Mouse (Mus musculus): ENCODE measurements around the gene Eif6. TPM values are rescaled to one million over a fixed set of nuclear protein-coding genes. Genes with fewer than 3 reads are reported as not detected.

Gene Eif6
- polyA plus RNA-seq, 1 experiment from 2014 or later: 141 TPM

DNA sequence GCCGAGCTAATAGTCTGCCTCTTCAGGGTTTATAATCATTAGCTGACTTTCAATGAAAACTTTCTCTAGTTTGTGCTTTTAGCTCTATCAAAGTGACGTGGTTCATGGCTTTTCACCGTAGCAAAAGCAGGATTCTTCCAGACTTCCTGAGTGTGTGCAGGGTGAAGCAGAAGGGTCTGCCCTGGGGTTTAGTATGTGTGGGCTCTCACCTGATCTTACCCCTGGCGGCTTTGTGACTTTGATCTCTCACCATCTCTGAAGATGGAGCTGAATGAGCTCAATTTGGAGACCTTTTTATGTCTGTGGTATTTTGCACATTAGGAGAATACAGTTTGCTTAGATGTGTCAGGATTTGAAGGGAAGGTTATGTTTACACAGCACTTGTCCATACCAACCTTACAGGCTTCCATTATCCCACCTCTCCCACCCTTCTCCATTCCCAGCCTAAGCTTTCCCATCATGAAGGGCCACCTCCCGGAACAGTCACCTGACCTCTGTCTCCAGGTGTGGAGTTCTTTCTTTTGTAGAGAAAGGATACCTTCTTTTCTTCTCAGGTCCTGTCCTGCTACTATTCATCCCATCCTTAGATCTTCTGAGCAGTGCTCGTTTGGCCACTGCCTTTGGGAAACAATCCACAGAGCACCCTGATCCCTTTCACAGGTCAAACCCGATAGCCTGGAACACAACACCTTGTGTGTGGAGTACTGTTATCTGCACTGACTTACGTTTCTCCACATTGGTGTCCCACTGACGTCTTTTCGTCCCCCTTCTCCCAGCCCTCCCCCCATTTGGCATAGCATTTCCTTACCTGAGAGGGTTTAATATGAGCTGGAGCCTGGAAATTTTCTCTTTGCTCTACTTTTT, 49.7 kb downstream of the Eif6 start:
- H3K4me3 ChIP-seq (ENCODE audit: low read depth, low read length): no peak overlapping the region
- H3K27me3 ChIP-seq (replicated peaks; ENCODE audit: insufficient read depth, low read length): peaks cover 27% of the 10 kb centered on the region
- ATAC-seq: no peak
- no peak overlapping the region for H3K4me2 ChIP-seq (replicated peaks; ENCODE audit: low read depth, low read length)
- DNase-seq (ENCODE audit: low spot score): no peak
- no peak overlapping the region for H3K27ac ChIP-seq (ENCODE audit: low read length)
- H3K9me3 ChIP-seq (ENCODE audit: low read length): no peaks in the 10 kb centered on the region
- H3K36me3 ChIP-seq (ENCODE audit: insufficient read depth, low read length): no peaks in the 10 kb centered on the region
- H3K9ac ChIP-seq (replicated peaks; ENCODE audit: low read depth): no peak overlapping the region
- H3K4me1 ChIP-seq (ENCODE audit: insufficient read depth, low read depth, low read length): no peaks in the 10 kb centered on the region
- TF ChIP-seq CTCF (IDR thresholded peaks at IDR 0.05) (no peak), EP300 (IDR thresholded peaks at IDR 0.05) (no peak)
- 46% methylated on average over 10 of the region's 10 CpGs for WGBS

DNA sequence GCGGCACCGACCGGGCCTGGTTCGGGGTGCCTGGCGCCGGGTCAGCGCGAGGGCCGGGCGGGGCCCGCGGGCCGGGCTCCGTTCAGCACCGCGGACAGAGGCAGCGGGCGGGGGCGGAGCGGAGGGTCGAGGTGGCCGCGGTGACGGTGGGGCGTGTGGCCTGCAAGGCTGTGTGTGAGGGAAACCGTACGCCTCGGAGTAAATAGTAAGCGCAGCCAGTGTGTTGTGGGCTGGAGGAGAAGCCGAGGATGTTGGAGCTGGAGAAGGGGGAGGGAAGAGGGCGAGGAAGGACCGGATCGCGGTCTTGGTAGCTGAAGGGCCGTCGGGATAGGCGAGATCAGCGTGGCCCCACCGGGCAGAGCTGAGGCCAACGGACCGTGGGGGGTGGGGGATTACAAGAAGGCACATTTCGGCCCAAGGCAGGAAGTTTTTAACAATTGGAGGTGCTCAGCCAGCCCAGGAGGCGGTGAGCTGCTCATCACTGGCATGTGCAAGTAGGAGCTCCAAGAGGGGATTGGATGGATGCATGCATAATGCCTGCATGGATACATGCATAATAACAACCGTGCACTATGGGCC, 51.0 kb downstream of the Eif6 start:
- Histone ChIP-seq H3K4me3 (ENCODE audit: low read depth, low read length) (peak overlapping the region; percentile 45), H3K9me3 (ENCODE audit: low read length) (no peaks in the 10 kb centered on the region), H3K4me1 (ENCODE audit: insufficient read depth, low read depth, low read length) (no peaks in the 10 kb centered on the region), H3K9ac (replicated peaks; ENCODE audit: low read depth) (no peak overlapping the region), H3K4me2 (replicated peaks; ENCODE audit: low read depth, low read length) (peak overlapping the region; percentile 95), H3K27me3 (replicated peaks; ENCODE audit: insufficient read depth, low read length) (peaks cover 27% of the 10 kb centered on the region), H3K36me3 (ENCODE audit: insufficient read depth, low read length) (no peaks in the 10 kb centered on the region), H3K27ac (ENCODE audit: low read length) (no peak overlapping the region)
- no peak for TF ChIP-seq EP300 (IDR thresholded peaks at IDR 0.05)
- no peak for TF ChIP-seq CTCF (IDR thresholded peaks at IDR 0.05)
- WGBS: 2% methylated on average over 42 of the region's 44 CpGs
- DNase-seq (ENCODE audit: low spot score) (peak; percentile 71), ATAC-seq (peak; percentile 93)

DNA sequence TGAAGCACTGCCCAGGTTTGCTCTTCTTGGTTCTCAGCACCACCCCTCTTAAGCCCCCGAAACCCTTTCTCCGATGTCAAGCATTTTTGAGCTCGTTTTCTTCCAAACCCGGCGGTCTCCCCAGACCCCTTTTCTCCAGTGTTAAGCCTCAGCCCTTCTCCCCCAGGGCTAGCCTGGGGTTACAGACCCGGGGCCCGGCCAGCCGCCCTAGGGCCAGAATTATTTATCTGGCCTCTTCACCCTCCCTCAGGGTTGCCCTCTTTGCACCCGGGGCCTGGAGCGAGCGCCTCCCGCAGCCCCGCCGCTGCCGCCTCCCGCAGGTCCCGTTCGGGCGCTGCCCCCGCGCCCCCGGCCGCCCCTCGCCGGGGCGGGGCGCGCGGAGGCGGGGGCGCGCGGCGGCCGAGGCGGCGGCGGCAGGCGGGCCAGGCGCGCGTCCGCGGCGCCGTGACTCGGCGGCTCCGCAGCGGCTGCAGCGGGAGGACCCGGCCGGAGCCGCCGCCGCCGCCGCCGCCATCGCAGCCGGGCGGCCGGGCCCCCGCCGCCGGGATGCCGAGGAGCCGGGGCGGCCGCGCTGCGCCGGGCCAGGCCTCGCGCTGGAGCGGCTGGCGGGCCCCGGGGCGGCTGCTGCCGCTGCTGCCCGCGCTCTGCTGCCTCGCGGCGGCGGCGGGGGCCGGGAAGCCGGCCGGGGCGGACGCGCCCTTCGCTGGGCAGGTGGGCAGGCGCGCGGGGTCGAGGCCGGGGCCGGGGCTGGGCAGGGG, 51.6 kb downstream of the Eif6 start, which contains the start of gene Mmp24:
Mmp24 (plus strand) TSS at position 416 of the 758 bp plus-strand sequence.
- peak within 1 kb of the TSS; percentile 45 for H3K4me3 ChIP-seq (ENCODE audit: low read depth, low read length)
- H3K27me3 ChIP-seq (replicated peaks; ENCODE audit: insufficient read depth, low read length): peaks cover 27% of the 10 kb centered on the region
- H3K27ac ChIP-seq (ENCODE audit: low read length): no peak within 1 kb of the TSS
- DNase-seq (ENCODE audit: low spot score) (no peak), ATAC-seq (peak; percentile 54)
- H3K4me2 ChIP-seq (replicated peaks; ENCODE audit: low read depth, low read length): peak within 1 kb of the TSS; percentile 95
- no peaks in the 10 kb centered on the region for H3K36me3 ChIP-seq (ENCODE audit: insufficient read depth, low read length)
- no peaks in the 10 kb centered on the region for H3K4me1 ChIP-seq (ENCODE audit: insufficient read depth, low read depth, low read length)
- 6% methylated on average over 35 of the region's 100 CpGs for WGBS
- no peak within 1 kb of the TSS for H3K9ac ChIP-seq (replicated peaks; ENCODE audit: low read depth)
- TF ChIP-seq EP300 (IDR thresholded peaks at IDR 0.05) (no peak), CTCF (IDR thresholded peaks at IDR 0.05) (no peak)
- H3K9me3 ChIP-seq (ENCODE audit: low read length): no peaks in the 10 kb centered on the region

DNA sequence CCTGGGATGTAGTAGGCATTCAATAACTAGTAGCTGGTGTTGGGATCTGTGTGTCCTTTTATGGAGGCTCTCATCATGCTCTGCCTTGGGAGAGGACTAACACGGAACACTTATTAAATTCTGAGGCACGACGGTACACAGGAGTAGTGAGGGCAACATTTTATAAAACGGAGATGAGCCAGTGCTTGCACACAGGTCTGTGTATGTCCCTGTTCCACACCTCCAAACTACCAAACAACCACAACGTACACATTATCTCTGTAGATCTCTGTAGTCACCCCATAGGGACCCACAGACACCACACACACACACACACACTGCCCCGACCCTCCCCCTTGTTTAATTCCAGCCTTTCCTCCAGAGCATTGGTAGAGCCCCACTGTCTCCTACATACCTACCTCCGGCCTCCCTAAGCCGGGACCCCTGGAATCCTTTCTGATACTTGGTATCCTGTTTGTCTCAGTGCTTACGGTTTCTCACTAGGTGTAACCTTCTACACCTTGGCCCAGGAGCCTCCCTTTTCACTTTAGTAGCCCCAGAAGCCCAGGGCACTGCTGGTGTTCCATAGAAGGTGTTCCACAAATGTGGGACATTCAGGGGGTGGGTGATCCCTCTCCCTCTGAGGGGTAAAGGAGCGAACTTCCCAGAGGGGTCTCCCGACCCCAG, 52.3 kb downstream of the Eif6 start:
- ATAC-seq (no peak), DNase-seq (ENCODE audit: low spot score) (no peak)
- Histone ChIP-seq H3K27me3 (replicated peaks; ENCODE audit: insufficient read depth, low read length) (peaks cover 27% of the 10 kb centered on the region), H3K9ac (replicated peaks; ENCODE audit: low read depth) (no peak overlapping the region), H3K4me3 (ENCODE audit: low read depth, low read length) (no peak overlapping the region), H3K36me3 (ENCODE audit: insufficient read depth, low read length) (no peaks in the 10 kb centered on the region), H3K4me1 (ENCODE audit: insufficient read depth, low read depth, low read length) (no peaks in the 10 kb centered on the region), H3K9me3 (ENCODE audit: low read length) (no peaks in the 10 kb centered on the region), H3K4me2 (replicated peaks; ENCODE audit: low read depth, low read length) (no peak overlapping the region), H3K27ac (ENCODE audit: low read length) (no peak overlapping the region)
- TF ChIP-seq EP300 (IDR thresholded peaks at IDR 0.05) (no peak), CTCF (IDR thresholded peaks at IDR 0.05) (no peak)
- 51% methylated on average over 11 of the region's 11 CpGs for WGBS

DNA sequence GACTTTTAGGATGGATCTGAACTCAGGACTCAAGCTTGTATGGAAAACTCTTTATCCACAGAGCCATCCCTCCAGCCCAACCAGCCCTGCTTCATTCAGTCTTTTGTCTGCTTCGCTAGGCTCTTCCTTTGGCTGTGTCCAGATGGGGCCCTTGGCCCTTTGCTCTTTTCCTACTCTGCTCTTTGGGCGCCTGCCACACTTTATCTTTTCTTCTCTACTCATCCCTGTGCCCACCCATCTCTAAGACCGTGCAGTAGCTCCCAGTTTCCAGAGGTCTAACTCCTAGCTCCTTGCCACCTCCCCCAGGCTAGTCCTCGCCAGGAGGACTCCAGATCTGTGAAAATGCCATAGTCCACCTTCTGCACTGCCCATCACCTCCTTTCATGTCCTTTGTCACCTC, 53.1 kb downstream of the Eif6 start:
- no peaks in the 10 kb centered on the region for H3K36me3 ChIP-seq (ENCODE audit: insufficient read depth, low read length)
- no peak overlapping the region for H3K4me2 ChIP-seq (replicated peaks; ENCODE audit: low read depth, low read length)
- H3K4me1 ChIP-seq (ENCODE audit: insufficient read depth, low read depth, low read length): no peaks in the 10 kb centered on the region
- DNase-seq (ENCODE audit: low spot score): no peak
- ATAC-seq: no peak
- H3K27me3 ChIP-seq (replicated peaks; ENCODE audit: insufficient read depth, low read length): peaks cover 27% of the 10 kb centered on the region
- TF ChIP-seq EP300 (IDR thresholded peaks at IDR 0.05) (no peak), CTCF (IDR thresholded peaks at IDR 0.05) (no peak)
- no peak overlapping the region for H3K9ac ChIP-seq (replicated peaks; ENCODE audit: low read depth)
- H3K27ac ChIP-seq (ENCODE audit: low read length): no peak overlapping the region
- no peak overlapping the region for H3K4me3 ChIP-seq (ENCODE audit: low read depth, low read length)
- 46% methylated on average over 4 of the region's 4 CpGs for WGBS
- no peaks in the 10 kb centered on the region for H3K9me3 ChIP-seq (ENCODE audit: low read length)

Other genes with a start within 250 kb of the Eif6 start
- 37.1 and 39.4 TPM in 2 replicates for gene Gss, start 234.1 kb downstream of the Eif6 start, polyA plus RNA-seq (2015; fragmentation: Nextera tagmentation; extraction: Ambion mirVana)
- gene Myh7b, start 215.7 kb downstream of the Eif6 start, polyA plus RNA-seq (2015; fragmentation: Nextera tagmentation; extraction: Ambion mirVana): 0.38 and 0.54 TPM in 2 replicates
- 83.5 and 86.0 TPM in 2 replicates for gene Trpc4ap, start 134.5 kb downstream of the Eif6 start, polyA plus RNA-seq (2015; fragmentation: Nextera tagmentation; extraction: Ambion mirVana)
- 46.6 and 47.3 TPM in 2 replicates for gene Edem2, start 97.5 kb downstream of the Eif6 start, polyA plus RNA-seq (2015; fragmentation: Nextera tagmentation; extraction: Ambion mirVana)
- gene Gm17581, start 91.1 kb downstream of the Eif6 start, polyA plus RNA-seq (2015; fragmentation: Nextera tagmentation; extraction: Ambion mirVana): not detected in 2 replicates
- 9.1 and 9.7 TPM in 2 replicates for gene Procr, start 75.8 kb downstream of the Eif6 start, polyA plus RNA-seq (2015; fragmentation: Nextera tagmentation; extraction: Ambion mirVana)
- 0.05 and 0.11 TPM in 2 replicates for gene Mmp24, start 51.6 kb downstream of the Eif6 start, polyA plus RNA-seq (2015; fragmentation: Nextera tagmentation; extraction: Ambion mirVana)
- gene BC029722, start 7.5 kb downstream of the Eif6 start, polyA plus RNA-seq (2015; fragmentation: Nextera tagmentation; extraction: Ambion mirVana): 31.4 and 32.9 TPM in 2 replicates
- gene Fam83c, start 7.9 kb upstream of the Eif6 start, polyA plus RNA-seq (2015; fragmentation: Nextera tagmentation; extraction: Ambion mirVana): 0.04 TPM in 1 of 2 replicates, not detected in the other
- 24.4 and 35.1 TPM in 2 replicates for gene Uqcc1, start 103.4 kb upstream of the Eif6 start, polyA plus RNA-seq (2015; fragmentation: Nextera tagmentation; extraction: Ambion mirVana)
- 0.11 TPM in 1 of 2 replicates, not detected in the other for gene Gm15557, start 113.8 kb upstream of the Eif6 start, polyA plus RNA-seq (2015; fragmentation: Nextera tagmentation; extraction: Ambion mirVana)
- gene Gdf5, start 118.4 kb upstream of the Eif6 start, polyA plus RNA-seq (2015; fragmentation: Nextera tagmentation; extraction: Ambion mirVana): 1.7 and 2.7 TPM in 2 replicates
- gene Cep250, start 129.5 kb upstream of the Eif6 start, polyA plus RNA-seq (2015; fragmentation: Nextera tagmentation; extraction: Ambion mirVana): 6.6 and 7.4 TPM in 2 replicates
- 1.0 and 1.1 TPM in 2 replicates for gene 6430550D23Rik, start 181.1 kb upstream of the Eif6 start, polyA plus RNA-seq (2015; fragmentation: Nextera tagmentation; extraction: Ambion mirVana)
- 168 and 181 TPM in 2 replicates for gene Ergic3, start 181.1 kb upstream of the Eif6 start, polyA plus RNA-seq (2015; fragmentation: Nextera tagmentation; extraction: Ambion mirVana)
- gene Fer1l4, start 226.0 kb upstream of the Eif6 start, polyA plus RNA-seq (2015; fragmentation: Nextera tagmentation; extraction: Ambion mirVana): 0.06 and 0.36 TPM in 2 replicates
- gene Spag4, start 238.2 kb upstream of the Eif6 start, polyA plus RNA-seq (2015; fragmentation: Nextera tagmentation; extraction: Ambion mirVana): 0.74 and 0.89 TPM in 2 replicates

All from lung, postnatal 0 days (tissue).